Mouse (Mus musculus): Measurements from ENCODE around the gene Pknox1.

DNA sequence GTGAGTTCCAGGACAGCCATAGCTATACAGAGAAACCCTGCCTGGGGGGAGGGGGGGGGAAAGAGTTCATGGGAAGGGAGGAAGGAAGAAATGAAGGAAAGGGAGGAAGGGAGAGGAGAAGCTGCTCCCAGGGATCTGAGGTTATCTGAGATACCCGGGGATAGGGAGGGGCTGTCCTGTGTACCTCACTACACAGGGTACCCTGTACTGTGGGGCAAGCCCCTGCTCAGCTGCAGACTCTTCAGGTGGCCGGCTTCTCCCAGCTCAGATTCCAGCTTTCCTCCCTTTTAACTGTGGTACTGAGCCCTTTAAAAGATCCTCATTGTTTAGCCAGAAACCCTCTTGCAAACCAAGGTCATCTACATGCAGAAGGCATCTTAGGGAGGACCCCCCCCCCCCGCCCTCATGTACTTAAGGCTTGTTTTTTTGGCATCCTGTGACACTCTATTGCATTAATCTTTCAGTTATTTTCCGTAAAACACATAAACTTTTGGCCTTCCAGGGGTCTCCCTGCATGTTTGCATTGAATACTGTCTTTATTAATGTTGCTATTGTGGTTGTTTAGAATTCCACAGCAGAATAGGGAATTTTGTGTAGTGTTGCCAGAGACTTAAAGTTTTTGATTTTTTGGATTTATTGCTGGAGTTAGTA is 23.6 kb upstream of the Pknox1 start:
- no peak for TF ChIP-seq TAL1 (IDR thresholded peaks at IDR 0.05; ENCODE audit: low read length)
- no peak for TF ChIP-seq GATA1 (IDR thresholded peaks at IDR 0.05; ENCODE audit: low read length)

All from erythroblast, embryonic 14.5 days (primary cell).